ENCODE assay signal across 10 mouse cellular contexts in genomic region chr7:28214142-28214541, GRCm38 (mm10). TPM values are rescaled to one million over a fixed set of nuclear protein-coding genes. Genes with fewer than 3 reads are reported as not detected.
DNase-seq lines count a peak whose midpoint lies in the region; ATAC-seq lines count a peak whose summit lies in the region.
"Had no signal": no experiment of that assay in that cellular context is flagged by ENCODE, and none has a peak within 500 bp of the region (broad histone marks: within the 10 kb centered on the region; RNA-seq: fewer than 3 reads in every experiment).

No protein-coding gene starts in this region.

- H3K4me1 ChIP-seq in heart, embryonic 11.5 days (ENCODE audit: control insufficient read depth, insufficient read depth, low read length) = no peaks in the 10 kb centered on the region
- H3K4me1 ChIP-seq in kidney, embryonic 14.5 days (ENCODE audit: control insufficient read depth, insufficient read depth, low read length) = no peaks in the 10 kb centered on the region
- H3K4me1 ChIP-seq: embryonic facial prominence, embryonic 12.5 days; liver, embryonic 15.5 days had no signal

- no peak overlapping the region for H3K9ac ChIP-seq in heart, embryonic 11.5 days (ENCODE audit: low read depth, low read length)
- H3K9ac ChIP-seq in kidney, embryonic 14.5 days (ENCODE audit: low read depth, low read length) = no peak overlapping the region
- H3K9ac ChIP-seq: embryonic facial prominence, embryonic 12.5 days; liver, embryonic 15.5 days had no signal

- no peak overlapping the region for H3K4me3 ChIP-seq in heart, embryonic 11.5 days (ENCODE audit: low read depth, low read length)
- H3K4me3 ChIP-seq in kidney, embryonic 14.5 days (ENCODE audit: low read length) = no peak overlapping the region
- H3K4me3 ChIP-seq: embryonic facial prominence, embryonic 12.5 days; liver, embryonic 15.5 days had no signal

- H3K4me2 ChIP-seq in heart, embryonic 11.5 days = no peak overlapping the region
- no peak overlapping the region for H3K4me2 ChIP-seq in kidney, embryonic 14.5 days (replicated peaks; ENCODE audit: low read depth, low read length)
- H3K4me2 ChIP-seq: embryonic facial prominence, embryonic 12.5 days; liver, embryonic 15.5 days had no signal

- DNase-seq in heart, adult 18-20 months = peak; percentile 44 to 86
- DNase-seq in B cell, adult 2 months = peak; percentile 68 to 69
- peak; percentile 74 for DNase-seq in adrenal gland, adult 2 months
- peak; percentile 53 for DNase-seq in embryo, embryonic 9.5 days (ENCODE audit: extremely low spot score)
- DNase-seq in thymus, postnatal 0 days (ENCODE audit: low spot score) = peak; percentile 59

- WGBS in heart, embryonic 11.5 days (ENCODE audit: insufficient replicate concordance) = 34% methylated on average over 10 of the region's 10 CpGs
- 30% methylated on average over 10 of the region's 10 CpGs for WGBS in kidney, embryonic 14.5 days

- H3K27ac ChIP-seq in heart, embryonic 11.5 days (ENCODE audit: low read depth, low read length) = no peak overlapping the region
- no peak overlapping the region for H3K27ac ChIP-seq in kidney, embryonic 14.5 days (ENCODE audit: low read depth, low read length)
- H3K27ac ChIP-seq: embryonic facial prominence, embryonic 12.5 days; liver, embryonic 15.5 days had no signal

- no peaks in the 10 kb centered on the region for H3K27me3 ChIP-seq in heart, embryonic 11.5 days (ENCODE audit: control insufficient read depth, insufficient read depth, low read length)
- H3K27me3 ChIP-seq in kidney, embryonic 14.5 days (ENCODE audit: control insufficient read depth, insufficient read depth, low read length) = no peaks in the 10 kb centered on the region
- H3K27me3 ChIP-seq: embryonic facial prominence, embryonic 12.5 days; liver, embryonic 15.5 days had no signal

- H3K9me3 ChIP-seq in heart, embryonic 11.5 days (replicated peaks; ENCODE audit: control insufficient read depth, low read length) = no peaks in the 10 kb centered on the region
- no peaks in the 10 kb centered on the region for H3K9me3 ChIP-seq in kidney, embryonic 14.5 days (ENCODE audit: control insufficient read depth, low read length)
- H3K9me3 ChIP-seq: embryonic facial prominence, embryonic 12.5 days; liver, embryonic 15.5 days had no signal

- no peak for ATAC-seq in heart, embryonic 11.5 days (replicated peaks; ENCODE audit: insufficient number of reproducible peaks, low FRiP score, low TSS enrichment)
- 0 out of 2 replicates have a peak, but pooled peaks have one; percentile 35 for ATAC-seq in kidney, embryonic 14.5 days (ENCODE audit: low FRiP score, low TSS enrichment)
- ATAC-seq in megakaryocyte-erythroid progenitor cell, adult 5-6 weeks (replicated peaks; ENCODE audit: low FRiP score, low TSS enrichment, poor library complexity, severe bottlenecking) = peak; percentile 75

- H3K36me3 ChIP-seq in heart, embryonic 11.5 days (ENCODE audit: control insufficient read depth, insufficient read depth, low read length) = no peaks in the 10 kb centered on the region
- H3K36me3 ChIP-seq in kidney, embryonic 14.5 days (ENCODE audit: control insufficient read depth, insufficient read depth, low read length) = no peaks in the 10 kb centered on the region
- H3K36me3 ChIP-seq: embryonic facial prominence, embryonic 12.5 days; liver, embryonic 15.5 days had no signal

RNA-seq across cellular contexts. Expression of gene Dyrk1b, which starts 34.9 kb away (rescaled TPM):
- 10 to 100 TPM; 26.0 to 32.6 TPM for total RNA-seq in heart, adult 18-20 months (2021)
- 8.5 and 9.9 TPM in 2 replicates for polyA plus RNA-seq in heart, embryonic 11.5 days (2014; fragmentation: Nextera tagmentation; extraction: Ambion mirVana)
- 10 to 100 TPM; 25.5 to 33.4 TPM for total RNA-seq in adrenal gland, adult 2 months (2021)
- polyA plus RNA-seq in adrenal gland, adult 2 months (2012; rRNA removed) = 104 and 107 TPM in 2 replicates
- 19.4 and 19.8 TPM in 2 replicates for polyA plus RNA-seq in kidney, embryonic 14.5 days (2014; fragmentation: Nextera tagmentation; extraction: Ambion mirVana)
- total RNA-seq in megakaryocyte-erythroid progenitor cell, adult 5-6 weeks (2014; fragmentation: Nextera tagmentation) = 8.4 and 8.7 TPM in 2 replicates
- total RNA-seq in megakaryocyte-erythroid progenitor cell, adult 5-6 weeks (2017) = 2.6 and 3.1 TPM in 2 replicates
- 11.5 and 12.4 TPM in 2 replicates for polyA plus RNA-seq in thymus, postnatal 0 days (2015; fragmentation: Nextera tagmentation; extraction: Ambion mirVana)

RNA-seq across cellular contexts. Expression of gene Fbl, which starts 44.6 kb away (rescaled TPM):
- 10 to 100 TPM; 28.9 to 32.8 TPM for total RNA-seq in heart, adult 18-20 months (2021)
- polyA plus RNA-seq in heart, embryonic 11.5 days (2014; fragmentation: Nextera tagmentation; extraction: Ambion mirVana) = 23.9 and 32.3 TPM in 2 replicates
- total RNA-seq in adrenal gland, adult 2 months (2021) = 100 to 1,000 TPM in 1 of 2 experiments, 10 to 100 TPM in 1; 99.5 to 104 TPM
- 27.2 and 34.7 TPM in 2 replicates for polyA plus RNA-seq in adrenal gland, adult 2 months (2012; rRNA removed)
- polyA plus RNA-seq in kidney, embryonic 14.5 days (2014; fragmentation: Nextera tagmentation; extraction: Ambion mirVana) = 57.0 and 85.8 TPM in 2 replicates
- total RNA-seq in megakaryocyte-erythroid progenitor cell, adult 5-6 weeks (2014; fragmentation: Nextera tagmentation) = 328 and 406 TPM in 2 replicates
- 265 and 312 TPM in 2 replicates for total RNA-seq in megakaryocyte-erythroid progenitor cell, adult 5-6 weeks (2017)
- polyA plus RNA-seq in thymus, postnatal 0 days (2015; fragmentation: Nextera tagmentation; extraction: Ambion mirVana) = 147 and 150 TPM in 2 replicates

RNA-seq across cellular contexts. Expression of gene Eid2, which starts 53.5 kb away (rescaled TPM):
- 10 to 100 TPM; 11.5 to 12.4 TPM for total RNA-seq in heart, adult 18-20 months (2021)
- 5.4 TPM in 2 replicates for polyA plus RNA-seq in heart, embryonic 11.5 days (2014; fragmentation: Nextera tagmentation; extraction: Ambion mirVana)
- total RNA-seq in adrenal gland, adult 2 months (2021) = 10 to 100 TPM; 23.4 to 24.4 TPM
- 30.4 and 36.8 TPM in 2 replicates for polyA plus RNA-seq in adrenal gland, adult 2 months (2012; rRNA removed)
- polyA plus RNA-seq in kidney, embryonic 14.5 days (2014; fragmentation: Nextera tagmentation; extraction: Ambion mirVana) = 2.4 and 7.4 TPM in 2 replicates
- total RNA-seq in megakaryocyte-erythroid progenitor cell, adult 5-6 weeks (2014; fragmentation: Nextera tagmentation) = 2.2 and 4.2 TPM in 2 replicates
- total RNA-seq in megakaryocyte-erythroid progenitor cell, adult 5-6 weeks (2017) = 2.0 and 2.9 TPM in 2 replicates
- polyA plus RNA-seq in thymus, postnatal 0 days (2015; fragmentation: Nextera tagmentation; extraction: Ambion mirVana) = 3.6 TPM in 2 replicates
